Mouse (Mus musculus) heart, embryonic 16.5 days (tissue): ENCODE data around the gene Ltn1. TPM values are rescaled to one million over a fixed set of nuclear protein-coding genes. Genes with fewer than 3 reads are reported as not detected.

ENCODE experiments used
- ATAC-seq: fragments of 200-750 bp; cut with Nextera tagmentation; replicated peaks from 2 replicates; pipeline ENCODE4 v1.8.0; 2017; ENCODE audit warnings: moderate number of reproducible peaks; ENCODE audit not compliant: insufficient read depth, low FRiP score; ENCODE audit errors: extremely low read depth
- H3K27ac ChIP-seq: fragments of 300-500 bp; sonication (generic); 2 replicates; pipeline ENCODE4 v1.5.1; 2014; ENCODE audit warnings: mild to moderate bottlenecking, low read length, control low read depth, moderate library complexity
- H3K27me3 ChIP-seq: fragments of 300-500 bp; sonication (generic); 2 replicates; pipeline ENCODE4 v1.6.1; 2014; ENCODE audit warnings: low read length, mixed read lengths; ENCODE audit not compliant: control insufficient read depth, insufficient read depth
- H3K36me3 ChIP-seq: fragments of 300-500 bp; sonication (generic); 2 replicates; pipeline ENCODE4 v1.6.1; 2014; ENCODE audit not compliant: control insufficient read depth, insufficient read depth
- H3K4me1 ChIP-seq: fragments of 300-500 bp; sonication (generic); 2 replicates; pipeline ENCODE4 v1.6.1; 2014; ENCODE audit warnings: low read length, mixed read lengths; ENCODE audit not compliant: control insufficient read depth, insufficient read depth
- H3K4me2 ChIP-seq: fragments of 300-500 bp; sonication (generic); 2 replicates; pipeline ENCODE4 v1.6.1; 2014; ENCODE audit warnings: low read depth, mild to moderate bottlenecking, control low read depth, low read length
- H3K4me3 ChIP-seq: fragments of 300-500 bp; sonication (generic); 2 replicates; pipeline ENCODE4 v1.5.1; 2014; ENCODE audit warnings: mild to moderate bottlenecking, control low read depth, low read length
- H3K9ac ChIP-seq: fragments of 300-500 bp; sonication (generic); 2 replicates; pipeline ENCODE4 v1.6.1; 2014; ENCODE audit warnings: low read length, control low read depth
- H3K9me3 ChIP-seq: fragments of 300-500 bp; sonication (generic); replicated peaks from 2 replicates; pipeline ENCODE4 v1.6.1; 2016; ENCODE audit warnings: low read length; ENCODE audit not compliant: control insufficient read depth
- WGBS: fragments of 180-500 bp; shearing (Covaris S2); extraction: QIAGEN DNeasy Blood & Tissue Kit; methylation state at CpG from one replicate; pipeline ENCODE4 v1.1.7; 2014; 5-methylcytosine and 5-hydroxymethylcytosine counted together
- polyA plus RNA-seq: library from polyadenylated mRNA; unstranded; fragments of >200 nt; fragmentation: Nextera tagmentation; extraction: Ambion mirVana; gene quantifications from 2 replicates; pipeline ENCODE4 v1.2.1, GENCODE M21; 2015

Ltn1 gene
- polyA plus RNA-seq, 1 experiment from 2014 or later = 18.2 TPM

DNA sequence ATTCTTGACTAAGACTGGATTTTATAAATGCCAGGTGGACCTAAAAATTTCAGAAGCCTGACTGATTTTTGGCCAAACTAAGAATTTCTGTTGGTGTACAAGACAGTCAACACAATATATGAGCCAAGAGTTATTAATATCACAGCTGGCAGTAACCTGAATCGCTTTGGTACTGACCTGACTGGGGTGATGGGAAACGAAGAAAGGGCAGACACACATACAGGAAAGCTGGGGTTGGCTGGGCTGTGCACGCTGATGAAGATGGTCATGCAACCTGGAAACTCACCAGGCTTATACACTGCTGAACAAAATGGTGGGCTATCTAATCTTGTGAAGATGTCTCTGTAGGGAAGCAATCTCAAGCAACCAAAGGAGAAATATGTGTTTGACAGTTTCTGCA is 102.4 kb downstream of the Ltn1 start:
- H3K9me3 ChIP-seq = no peaks in the 10 kb centered on the region
- no peak overlapping the region for H3K4me2 ChIP-seq
- H3K4me3 ChIP-seq = no peak overlapping the region
- H3K27me3 ChIP-seq = no peaks in the 10 kb centered on the region
- H3K27ac ChIP-seq = no peak overlapping the region
- H3K36me3 ChIP-seq = no peaks in the 10 kb centered on the region
- no peaks in the 10 kb centered on the region; the same call in 1 of the 2 replicates for H3K4me1 ChIP-seq
- ATAC-seq = no peak
- WGBS = 88% methylated on average over 3 of the region's 3 CpGs
- H3K9ac ChIP-seq = no peak overlapping the region

Other genes starting within 250 kb of the Ltn1 start
- gene N6amt1, start 78.4 kb downstream of the Ltn1 start, polyA plus RNA-seq = 23.9 and 24.3 TPM in 2 replicates
- 11.2 and 13.0 TPM in 2 replicates for gene Rwdd2b, start 8.0 kb upstream of the Ltn1 start, polyA plus RNA-seq
- 32.9 and 41.5 TPM in 2 replicates for gene Usp16, start 22.1 kb upstream of the Ltn1 start, polyA plus RNA-seq
- gene Cct8, start 63.3 kb upstream of the Ltn1 start, polyA plus RNA-seq = 296 and 348 TPM in 2 replicates
- 0.30 and 0.86 TPM in 2 replicates for gene Map3k7cl, start 120.7 kb upstream of the Ltn1 start, polyA plus RNA-seq